Mouse (Mus musculus): Measurements from ENCODE around the gene Ap1s2. TPM values are rescaled to one million over a fixed set of nuclear protein-coding genes. Genes with fewer than 3 reads are reported as not detected.
A peak's percentile ranks its signal among the peaks of the same experiment; 100 is the strongest.

Gene Ap1s2
- total RNA-seq, 2 experiments from 2014 or later: 33.5 to 39.4 TPM

GRCm38 (mm10) chrX:163957381-163957780 is 48.6 kb downstream of the Ap1s2 start:
- intact Hi-C loops (cut with DNase I): no loop called here
- DNase-seq (ENCODE audit: extremely low spot score in 1 of 2, low spot score in 2 of 2): no peak

GRCm38 (mm10) chrX:163957803-163958466 is 49.1 kb downstream of the Ap1s2 start:
- intact Hi-C loops (cut with DNase I): no loop called here
- peak in 1 of 2 experiments; percentile 83 for DNase-seq (ENCODE audit: extremely low spot score in 1 of 2, low spot score in 2 of 2)

- intact Hi-C loops (cut with DNase I): no loop called here
- peak; percentile 52 to 93 for DNase-seq (ENCODE audit: extremely low spot score in 1 of 2, low spot score in 2 of 2)
Observed at GRCm38 (mm10) chrX:163958467-163958875, 49.7 kb downstream of the Ap1s2 start, which contains the start of gene Zrsr2. Gene Zrsr2 (minus strand): TSS chrX:163958661.

- intact Hi-C loops (cut with DNase I): no loop called here
- DNase-seq (ENCODE audit: extremely low spot score in 1 of 2, low spot score in 2 of 2): no peak
Observed at GRCm38 (mm10) chrX:163981092-163981491, 72.3 kb downstream of the Ap1s2 start.

GRCm38 (mm10) chrX:163981500-163981899 is 72.7 kb downstream of the Ap1s2 start:
- intact Hi-C loops (cut with DNase I): no loop called here
- DNase-seq (ENCODE audit: extremely low spot score in 1 of 2, low spot score in 2 of 2): no peak

GRCm38 (mm10) chrX:163982129-163982528 is 73.3 kb downstream of the Ap1s2 start:
- no peak for DNase-seq (ENCODE audit: extremely low spot score in 1 of 2, low spot score in 2 of 2)
- intact Hi-C loops (cut with DNase I): no loop called here

Other genes starting within 250 kb of the Ap1s2 start
- gene Rnf138rt1, start 147.7 kb upstream of the Ap1s2 start, total RNA-seq (2021): 1 to 10 TPM in 1 of 2 experiments, under 1 TPM in 1; 0.79 to 1.1 TPM
- 10 to 100 TPM; 41.6 to 51.9 TPM for gene Zrsr2, start 49.6 kb downstream of the Ap1s2 start, total RNA-seq (2021)
- 1 to 10 TPM; 2.6 to 2.7 TPM for gene Car5b, start 119.0 kb downstream of the Ap1s2 start, total RNA-seq (2021)
- 10 to 100 TPM; 11.7 to 12.7 TPM for gene Siah1b, start 167.5 kb downstream of the Ap1s2 start, total RNA-seq (2021)
- not detected for gene Cltrn, start 179.8 kb downstream of the Ap1s2 start, total RNA-seq (2021)
- gene Ace2, start 230.3 kb downstream of the Ap1s2 start, total RNA-seq (2021): 1 to 10 TPM in 1 of 2 experiments, under 1 TPM in 1; 0.91 to 1.0 TPM

Measured in left cerebral cortex, postnatal 10 days (tissue).